Mouse (Mus musculus): ENCODE results near the gene Gm10277. TPM values are rescaled to one million over a fixed set of nuclear protein-coding genes. Genes with fewer than 3 reads are reported as not detected.

The Gm10277 gene
- polyA plus RNA-seq, 1 experiment = not detected

- H3K4me1 ChIP-seq (ENCODE audit: control insufficient read depth, insufficient read depth, low read length) = peaks cover 8% of the 10 kb centered on the region
- no peak overlapping the region for H3K27ac ChIP-seq (ENCODE audit: control insufficient read depth, insufficient read depth, low read depth, low read length)
- TF ChIP-seq POLR2A (IDR thresholded peaks at IDR 0.05; ENCODE audit: control insufficient read depth, low read depth, low read length) (no peak), CTCF (IDR thresholded peaks at IDR 0.05; ENCODE audit: control insufficient read depth, insufficient read depth, insufficient replicate concordance, low read depth, low read length) (no peak)
- no peaks in the 10 kb centered on the region for H3K36me3 ChIP-seq (ENCODE audit: control insufficient read depth, insufficient read depth, low read length)
- no peaks in the 10 kb centered on the region for H3K27me3 ChIP-seq (ENCODE audit: control insufficient read depth, insufficient read depth, low read length)
- no peak overlapping the region for H3K4me3 ChIP-seq (ENCODE audit: control insufficient read depth, low read depth, low read length)
Observed at GRCm38 (mm10) chr11:77771879-77772713, 15.5 kb downstream of the Gm10277 start.

GRCm38 (mm10) chr11:77770346-77770745, 17.2 kb downstream of the Gm10277 start:
- Histone ChIP-seq H3K27me3 (ENCODE audit: control insufficient read depth, insufficient read depth, low read length) (no peaks in the 10 kb centered on the region), H3K36me3 (ENCODE audit: control insufficient read depth, insufficient read depth, low read length) (no peaks in the 10 kb centered on the region), H3K4me3 (ENCODE audit: control insufficient read depth, low read depth, low read length) (no peak overlapping the region), H3K4me1 (ENCODE audit: control insufficient read depth, insufficient read depth, low read length) (peaks cover 8% of the 10 kb centered on the region), H3K27ac (ENCODE audit: control insufficient read depth, insufficient read depth, low read depth, low read length) (no peak overlapping the region)
- TF ChIP-seq POLR2A (IDR thresholded peaks at IDR 0.05; ENCODE audit: control insufficient read depth, low read depth, low read length) (no peak), CTCF (IDR thresholded peaks at IDR 0.05; ENCODE audit: control insufficient read depth, insufficient read depth, insufficient replicate concordance, low read depth, low read length) (no peak)

DNA sequence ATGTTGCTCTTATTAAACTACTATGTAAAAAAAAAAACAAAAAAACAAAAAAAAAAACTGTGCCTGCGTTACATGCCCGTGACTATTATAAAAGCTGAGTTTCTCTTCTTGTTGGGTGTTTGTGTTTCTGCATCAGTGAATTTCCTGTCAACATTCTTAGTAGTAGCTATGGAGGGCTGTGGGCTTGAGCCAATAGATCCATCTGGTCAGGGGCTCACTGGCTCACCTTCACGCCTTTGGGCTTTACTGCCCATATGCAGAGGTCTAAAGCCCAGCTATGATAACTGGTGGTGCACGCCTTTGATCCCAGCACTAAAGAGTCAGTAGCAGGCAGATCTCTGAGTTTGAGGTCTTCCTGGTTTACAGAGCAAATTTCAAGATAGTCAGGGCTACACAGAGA, 18.1 kb downstream of the Gm10277 start:
- Histone ChIP-seq H3K4me3 (ENCODE audit: control insufficient read depth, low read depth, low read length) (no peak overlapping the region), H3K27ac (ENCODE audit: control insufficient read depth, insufficient read depth, low read depth, low read length) (no peak overlapping the region), H3K4me1 (ENCODE audit: control insufficient read depth, insufficient read depth, low read length) (peaks cover 13% of the 10 kb centered on the region), H3K36me3 (ENCODE audit: control insufficient read depth, insufficient read depth, low read length) (no peaks in the 10 kb centered on the region), H3K27me3 (ENCODE audit: control insufficient read depth, insufficient read depth, low read length) (no peaks in the 10 kb centered on the region)
- no peak for TF ChIP-seq CTCF (IDR thresholded peaks at IDR 0.05; ENCODE audit: control insufficient read depth, insufficient read depth, insufficient replicate concordance, low read depth, low read length)
- TF ChIP-seq POLR2A (IDR thresholded peaks at IDR 0.05; ENCODE audit: control insufficient read depth, low read depth, low read length) = no peak

DNA sequence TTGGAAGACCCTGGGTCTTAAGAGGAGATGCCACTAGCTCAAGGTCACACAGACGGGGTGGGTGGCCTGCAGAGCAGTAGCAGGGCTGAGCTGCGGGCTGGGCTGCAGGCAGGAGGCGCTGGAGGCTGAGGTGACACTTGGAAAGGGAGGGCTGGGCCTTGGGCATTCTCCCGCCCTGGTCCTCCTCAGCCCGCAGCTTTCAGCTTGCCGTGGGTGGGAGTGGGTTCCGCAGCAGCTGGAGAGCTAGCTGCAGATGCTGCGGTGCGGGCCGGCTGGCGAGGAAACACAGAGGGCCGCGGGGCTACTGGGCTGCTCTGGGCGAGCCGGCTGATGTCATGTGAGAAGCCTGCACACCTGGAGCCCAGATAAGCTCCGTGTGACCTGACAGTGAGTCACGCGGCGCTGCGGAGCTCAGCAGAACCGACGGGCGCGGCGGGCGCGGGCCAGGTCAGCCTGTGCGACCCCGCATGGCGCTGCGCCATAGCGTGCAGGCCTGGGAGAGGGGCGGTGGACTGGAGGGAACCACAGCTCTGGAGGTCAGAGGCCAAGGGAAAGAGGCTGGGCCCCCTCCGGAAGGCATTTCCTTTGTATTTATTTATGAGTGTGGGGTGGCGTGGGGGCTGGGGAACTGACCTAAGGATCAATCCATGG, 21.1 kb downstream of the Gm10277 start:
- H3K27me3 ChIP-seq (ENCODE audit: control insufficient read depth, insufficient read depth, low read length) = no peaks in the 10 kb centered on the region
- peak overlapping the region; percentile 53 for H3K4me3 ChIP-seq (ENCODE audit: control insufficient read depth, low read depth, low read length)
- no peaks in the 10 kb centered on the region for H3K36me3 ChIP-seq (ENCODE audit: control insufficient read depth, insufficient read depth, low read length)
- no peak overlapping the region for H3K27ac ChIP-seq (ENCODE audit: control insufficient read depth, insufficient read depth, low read depth, low read length)
- H3K4me1 ChIP-seq (ENCODE audit: control insufficient read depth, insufficient read depth, low read length) = peaks cover 30% of the 10 kb centered on the region
- TF ChIP-seq CTCF (IDR thresholded peaks at IDR 0.05; ENCODE audit: control insufficient read depth, insufficient read depth, insufficient replicate concordance, low read depth, low read length) (no peak), POLR2A (IDR thresholded peaks at IDR 0.05; ENCODE audit: control insufficient read depth, low read depth, low read length) (no peak)

DNA sequence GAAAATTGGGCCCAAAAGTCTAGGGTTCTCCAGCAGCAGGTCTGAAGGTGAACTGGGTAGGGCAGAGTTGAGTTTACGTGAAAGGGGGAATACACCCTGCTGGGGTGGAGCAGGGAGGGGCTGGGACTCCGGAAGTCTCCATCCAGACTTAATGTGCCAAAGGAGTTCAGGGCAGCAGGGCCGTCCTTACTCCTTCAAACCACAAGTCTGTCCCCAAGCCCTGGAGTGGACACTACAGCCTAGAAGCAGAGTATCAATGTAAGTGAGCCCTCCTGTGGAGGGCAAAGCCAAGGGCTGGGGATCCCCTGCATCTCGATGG, 22.1 kb downstream of the Gm10277 start:
- H3K4me3 ChIP-seq (ENCODE audit: control insufficient read depth, low read depth, low read length) = peak overlapping the region; percentile 56
- no peak overlapping the region for H3K27ac ChIP-seq (ENCODE audit: control insufficient read depth, insufficient read depth, low read depth, low read length)
- H3K27me3 ChIP-seq (ENCODE audit: control insufficient read depth, insufficient read depth, low read length) = no peaks in the 10 kb centered on the region
- H3K36me3 ChIP-seq (ENCODE audit: control insufficient read depth, insufficient read depth, low read length) = no peaks in the 10 kb centered on the region
- H3K4me1 ChIP-seq (ENCODE audit: control insufficient read depth, insufficient read depth, low read length) = peaks cover 30% of the 10 kb centered on the region
- no peak for TF ChIP-seq POLR2A (IDR thresholded peaks at IDR 0.05; ENCODE audit: control insufficient read depth, low read depth, low read length)
- TF ChIP-seq CTCF (IDR thresholded peaks at IDR 0.05; ENCODE audit: control insufficient read depth, insufficient read depth, insufficient replicate concordance, low read depth, low read length) = no peak

DNA sequence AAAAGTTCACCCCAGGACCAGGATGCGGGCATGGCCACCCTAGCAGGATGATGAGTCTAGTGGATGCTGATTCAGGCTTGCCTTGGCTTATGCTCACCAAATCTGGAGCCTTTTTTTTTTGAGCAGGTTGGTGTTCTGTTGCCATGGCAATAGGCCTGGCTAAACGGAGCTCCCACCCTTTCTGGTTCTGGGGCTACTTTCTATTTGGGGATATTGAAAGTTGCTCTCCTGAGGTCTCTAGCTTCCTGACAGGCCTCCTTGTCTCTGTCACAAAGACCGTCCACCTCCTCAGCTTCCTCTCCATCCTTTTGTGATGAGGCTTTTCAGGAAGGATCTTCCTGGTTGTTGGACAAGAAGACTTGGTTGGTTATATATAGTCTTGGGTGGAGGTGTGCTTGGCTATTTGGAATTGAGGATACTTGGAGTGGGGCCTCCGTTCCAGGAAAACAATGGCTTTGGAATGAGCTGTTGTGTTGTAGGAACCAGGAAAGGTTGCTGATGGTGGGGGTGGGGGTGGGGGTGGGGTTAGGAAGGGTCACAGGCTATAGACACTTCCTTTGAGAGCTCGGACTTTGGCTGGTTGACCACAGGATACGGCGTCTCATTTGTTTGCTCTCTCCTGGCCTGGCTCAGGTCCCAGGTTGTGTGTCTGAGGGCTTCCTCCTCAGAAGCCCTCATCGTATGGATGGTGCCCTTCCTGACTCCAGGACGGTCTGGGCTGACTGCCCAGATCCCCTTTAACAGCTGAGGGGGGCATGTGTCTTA, 22.7 kb downstream of the Gm10277 start:
- TF ChIP-seq POLR2A (IDR thresholded peaks at IDR 0.05; ENCODE audit: control insufficient read depth, low read depth, low read length) = no peak
- TF ChIP-seq CTCF (IDR thresholded peaks at IDR 0.05; ENCODE audit: control insufficient read depth, insufficient read depth, insufficient replicate concordance, low read depth, low read length) = no peak
- Histone ChIP-seq H3K36me3 (ENCODE audit: control insufficient read depth, insufficient read depth, low read length) (no peaks in the 10 kb centered on the region), H3K27me3 (ENCODE audit: control insufficient read depth, insufficient read depth, low read length) (no peaks in the 10 kb centered on the region), H3K27ac (ENCODE audit: control insufficient read depth, insufficient read depth, low read depth, low read length) (no peak overlapping the region), H3K4me3 (ENCODE audit: control insufficient read depth, low read depth, low read length) (peak overlapping the region; percentile 94), H3K4me1 (ENCODE audit: control insufficient read depth, insufficient read depth, low read length) (peaks cover 30% of the 10 kb centered on the region)

Measured in testis, adult 2 months (tissue).